Mouse (Mus musculus): ENCODE data around the gene Afap1. TPM values are rescaled to one million over a fixed set of nuclear protein-coding genes. Genes with fewer than 3 reads are reported as not detected.
A peak's percentile ranks its signal among the peaks of the same experiment; 100 is the strongest.

The Afap1 gene
- 20.8 and 24.9 TPM in 2 replicates for total RNA-seq (2021)
- long read RNA-seq, experiment 1, partial matches to known transcripts, result 0 of 2 reads
- long read RNA-seq, experiment 1, other reads (novel, unspliced or antisense), result 2 of 2 reads
- long read RNA-seq, experiment 2, full-length matches to known transcripts, result 1 of 4 reads
- long read RNA-seq, experiment 2, partial matches to known transcripts, result 0 of 4 reads
- long read RNA-seq, experiment 2, other reads (novel, unspliced or antisense), result 3 of 4 reads

- DNase-seq, result peak; percentile 100
Measured at GRCm38 (mm10) chr5:35893093-35893804, at the start of gene Afap1. TSS of gene Afap1 (plus strand) at chr5:35893319.

DNA sequence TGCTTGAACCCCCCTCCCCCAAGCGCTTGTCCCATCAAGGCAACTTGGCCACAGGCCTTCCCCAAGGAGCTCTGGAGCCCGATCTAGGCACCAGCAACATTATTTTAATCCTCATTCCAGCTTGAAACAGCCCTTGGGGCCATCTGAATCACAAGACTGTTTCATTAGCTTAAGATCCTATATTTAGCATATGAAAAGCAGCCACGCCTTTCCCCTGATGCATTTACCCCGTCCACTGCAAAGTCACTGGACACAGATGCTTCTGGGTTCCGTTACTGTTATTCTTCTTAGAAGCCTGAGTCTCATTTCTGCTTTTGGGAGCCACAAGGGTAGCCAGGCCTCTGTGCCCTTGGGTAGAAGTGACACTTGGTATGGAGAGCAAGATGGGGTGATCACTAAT is 41.6 kb upstream of the Afap1 start:
- no peak for DNase-seq

DNA sequence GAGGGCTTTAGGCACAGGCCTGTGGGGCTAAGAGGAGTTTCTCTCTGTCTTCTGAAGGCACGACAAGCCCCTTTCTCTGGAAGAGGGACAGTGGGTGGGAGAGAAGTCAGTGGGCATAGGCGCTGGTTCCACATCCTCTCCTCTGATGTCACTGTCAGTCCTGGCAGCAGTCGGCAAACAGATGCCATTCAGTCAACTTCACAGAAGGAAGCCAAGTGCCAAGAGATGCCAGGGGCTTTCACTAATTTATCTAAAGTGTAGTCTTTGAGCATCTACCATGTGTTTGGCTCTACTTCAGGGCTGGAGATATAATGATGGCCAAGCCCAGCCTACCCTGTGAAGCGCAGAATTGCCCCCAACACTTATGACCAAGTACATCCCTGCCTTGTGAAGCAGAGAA is 39.7 kb upstream of the Afap1 start:
- DNase-seq, result no peak

GRCm38 (mm10) chr5:35856245-35856644 is 36.9 kb upstream of the Afap1 start:
- no peak for DNase-seq

DNA sequence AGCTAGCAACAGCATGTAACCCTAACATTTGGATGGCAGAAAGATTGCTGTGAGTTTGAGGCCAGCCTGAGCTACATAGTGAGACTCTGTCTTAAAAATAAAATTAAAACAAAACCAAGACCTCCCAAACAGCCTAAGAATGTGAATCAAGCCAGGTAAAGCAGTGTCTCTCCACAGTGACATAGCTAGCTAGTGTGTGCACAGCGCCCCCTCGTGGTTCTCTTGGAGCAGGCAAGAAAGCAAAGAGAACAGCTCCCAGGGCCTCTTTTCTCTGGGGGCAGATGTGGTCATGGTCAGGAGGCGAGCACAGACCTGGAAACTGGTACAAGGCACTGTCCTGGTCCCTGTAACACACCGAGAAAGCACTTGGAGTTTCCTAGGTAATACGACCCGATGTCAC is 35.0 kb upstream of the Afap1 start:
- DNase-seq, result peak; percentile 84

- no peak for DNase-seq
Measured at GRCm38 (mm10) chr5:35861456-35861855, 31.7 kb upstream of the Afap1 start.

GRCm38 (mm10) chr5:35869973-35870372 is 23.1 kb upstream of the Afap1 start:
- no peak for DNase-seq

GRCm38 (mm10) chr5:35870408-35871012 is 22.6 kb upstream of the Afap1 start:
- peak; percentile 79 for DNase-seq

DNA sequence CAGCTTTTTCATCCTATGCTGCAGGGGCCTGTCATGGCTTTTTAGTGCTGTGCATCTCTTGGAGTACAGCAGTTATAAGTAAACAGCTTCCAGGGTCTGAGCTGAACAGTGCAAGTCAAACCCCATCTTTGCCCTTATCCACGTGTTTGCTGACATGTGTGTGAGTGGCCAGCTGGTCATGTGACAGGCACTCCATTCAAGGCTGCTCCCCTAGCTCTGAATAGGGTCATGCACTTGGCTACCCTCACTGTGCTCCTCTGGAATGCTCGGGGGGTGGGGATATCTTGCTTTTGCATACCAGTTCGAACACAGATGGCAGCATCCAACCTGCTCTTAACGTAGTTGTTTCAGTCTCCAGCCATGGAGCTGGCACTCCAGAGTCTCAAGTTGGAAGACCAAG is 19.7 kb upstream of the Afap1 start:
- DNase-seq, result no peak

DNA sequence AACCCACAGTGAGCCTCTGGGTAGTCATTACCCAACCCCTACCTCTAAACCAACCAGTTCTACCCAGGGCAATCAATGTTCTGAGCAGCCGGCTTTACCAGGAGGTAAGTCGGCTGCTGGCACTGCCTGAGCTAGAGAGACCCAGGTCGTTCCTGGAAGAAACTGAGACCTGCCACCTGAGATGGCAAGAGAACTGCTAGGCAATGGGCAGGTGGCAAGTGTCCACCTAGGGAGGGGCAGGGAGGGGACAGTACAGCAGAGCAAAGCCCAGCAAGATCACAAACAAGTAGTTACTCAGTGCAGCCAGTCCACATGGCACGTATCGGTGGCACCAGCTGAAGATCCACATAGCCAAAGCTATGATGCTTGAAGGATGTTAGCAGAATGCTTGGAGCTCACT is 16.9 kb upstream of the Afap1 start:
- DNase-seq, result no peak

GRCm38 (mm10) chr5:35879199-35879598 is 13.9 kb upstream of the Afap1 start:
- DNase-seq, result no peak

DNA sequence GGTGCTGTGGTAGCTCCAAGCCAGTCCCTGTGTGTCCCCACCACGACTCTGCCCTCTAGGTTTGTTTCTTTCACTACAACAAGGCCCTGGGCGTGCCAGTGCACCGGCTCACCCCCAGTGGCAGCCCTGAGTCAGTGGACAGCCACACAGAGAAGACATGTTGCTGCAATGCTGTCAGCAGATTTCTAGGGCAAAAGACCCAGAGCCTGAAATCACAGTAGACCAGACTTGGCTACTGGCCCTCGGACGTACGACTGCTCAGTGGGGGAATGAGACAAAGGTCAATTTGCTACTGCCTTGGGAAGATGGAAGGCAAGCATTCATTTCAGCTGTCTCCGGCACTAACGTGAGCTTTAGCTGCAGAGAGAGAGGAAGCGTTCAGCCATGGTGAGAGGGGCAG is 10.7 kb upstream of the Afap1 start:
- DNase-seq, result peak; percentile 63

- DNase-seq, result peak; percentile 77
Measured at GRCm38 (mm10) chr5:35884262-35884661, 8.9 kb upstream of the Afap1 start.

GRCm38 (mm10) chr5:35884689-35885088 is 8.4 kb upstream of the Afap1 start:
- no peak for DNase-seq

DNA sequence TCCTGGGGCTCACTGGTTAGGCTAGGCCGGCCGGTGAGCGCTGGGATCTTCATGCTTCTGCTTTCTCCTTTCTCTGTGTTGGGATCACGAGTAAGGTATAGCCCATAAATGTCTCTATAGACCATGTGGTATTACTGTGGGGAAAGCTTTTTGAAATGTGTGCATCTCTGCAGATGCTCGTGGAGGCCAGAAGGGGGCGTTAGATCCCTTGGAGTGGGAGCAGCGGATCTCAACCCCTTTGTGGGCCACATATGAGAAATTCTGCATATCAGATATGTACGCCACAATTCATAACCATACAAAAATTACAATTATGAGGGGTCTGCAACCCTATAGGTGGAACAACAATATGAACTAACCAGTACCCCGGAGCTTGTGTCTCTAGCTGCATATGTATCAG is 4.2 kb upstream of the Afap1 start:
- peak; percentile 52 for DNase-seq

GRCm38 (mm10) chr5:35889641-35890040 is 3.5 kb upstream of the Afap1 start:
- no peak for DNase-seq

DNA sequence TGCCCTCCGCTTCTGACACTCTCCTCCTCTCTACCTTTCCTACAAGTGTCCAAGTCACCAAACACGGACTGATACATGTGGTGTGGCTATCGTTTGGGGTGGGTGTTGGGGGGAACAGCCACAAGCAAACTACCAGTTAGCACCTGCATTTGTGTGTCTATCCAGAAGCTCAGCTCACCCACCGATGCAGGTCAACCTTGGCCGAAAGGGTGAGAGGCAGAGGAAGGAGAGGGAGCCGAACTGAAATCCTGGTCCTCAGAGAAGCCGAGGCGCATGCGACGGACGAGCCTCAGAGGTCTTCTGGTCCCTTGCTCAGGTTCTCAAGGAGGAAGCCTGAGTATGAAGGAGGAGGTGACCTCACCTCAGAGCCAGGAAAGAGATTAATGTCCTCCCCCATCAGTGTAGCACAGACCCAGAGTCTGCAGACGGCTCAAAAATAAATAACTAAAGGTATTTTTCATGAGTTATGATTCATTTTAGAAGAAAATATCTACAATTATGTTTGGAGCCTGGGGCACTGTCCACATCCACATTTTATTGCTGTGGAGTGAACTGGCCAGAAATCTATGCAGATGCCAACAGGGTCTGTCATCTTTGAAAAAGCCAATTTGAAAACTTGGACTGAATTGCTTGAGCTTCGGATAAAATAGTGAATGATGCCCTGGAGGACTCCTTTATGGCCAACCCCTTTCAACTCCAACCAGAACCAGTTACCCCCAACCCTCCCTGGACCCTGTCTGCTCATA is 2.0 kb upstream of the Afap1 start:
- DNase-seq, result no peak

- no peak for DNase-seq
Measured at GRCm38 (mm10) chr5:35892363-35892762, 756 bp upstream of the Afap1 start.

DNA sequence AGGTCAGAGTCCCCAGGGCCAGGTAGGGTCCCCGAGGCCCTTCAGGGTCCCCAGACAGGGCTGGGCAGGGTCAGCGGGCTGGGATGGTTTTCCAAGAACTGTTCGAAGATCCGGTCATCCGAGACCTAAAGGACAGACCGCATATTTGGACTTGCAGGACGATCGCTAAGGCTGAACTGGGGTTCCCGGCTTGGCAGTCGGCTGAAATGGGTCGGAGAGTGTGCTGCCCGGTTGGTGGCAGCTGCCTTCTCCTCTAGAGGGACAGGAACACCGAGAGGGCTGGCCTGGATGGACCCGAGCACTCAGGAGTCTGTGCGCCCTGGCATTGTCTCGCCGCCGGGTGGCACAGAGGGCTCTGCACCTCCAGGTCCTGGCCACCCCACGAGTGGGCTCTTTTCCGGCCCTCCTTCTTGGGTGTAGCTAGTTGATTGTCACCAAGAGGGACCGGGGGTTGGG is 714 bp downstream of the Afap1 start:
- peak; percentile 87 for DNase-seq

DNA sequence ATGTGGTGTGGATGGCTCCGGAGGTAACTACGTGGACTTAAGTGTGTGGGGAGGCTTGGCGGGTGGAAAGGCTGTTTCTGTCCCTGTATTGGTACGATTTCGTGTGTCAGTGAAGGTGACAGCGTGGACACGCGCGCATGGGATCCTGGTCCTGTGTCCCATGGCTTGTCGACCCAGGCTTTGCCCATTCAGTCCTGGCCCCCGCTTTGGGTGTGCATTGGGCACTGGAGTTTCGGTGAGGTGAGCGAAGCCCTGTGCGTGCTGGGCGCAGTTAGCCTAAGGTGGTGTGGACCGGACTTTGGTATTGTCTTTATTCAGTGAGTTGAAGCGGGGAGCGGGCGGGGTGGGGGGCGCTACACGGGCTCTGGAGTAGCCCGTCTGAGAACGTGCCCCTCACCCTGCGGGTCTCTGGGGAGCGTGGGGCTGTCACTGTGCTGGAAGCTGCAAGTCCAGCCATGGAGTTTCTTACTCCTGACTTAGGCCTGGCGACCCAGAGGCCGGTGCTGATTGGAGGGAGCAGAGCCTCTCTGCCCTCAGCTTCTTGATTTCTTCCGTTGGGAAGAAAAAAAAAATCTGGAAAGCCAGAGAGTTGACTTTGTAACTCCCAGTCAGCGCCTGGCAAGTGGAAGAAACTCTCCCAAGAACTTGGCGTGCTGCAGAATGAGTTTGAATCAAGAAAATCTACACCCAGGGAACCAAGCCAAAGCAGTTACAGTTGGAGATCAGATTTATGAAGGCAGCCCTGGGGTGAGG is 1.4 kb downstream of the Afap1 start:
- peak; percentile 56 for DNase-seq

DNA sequence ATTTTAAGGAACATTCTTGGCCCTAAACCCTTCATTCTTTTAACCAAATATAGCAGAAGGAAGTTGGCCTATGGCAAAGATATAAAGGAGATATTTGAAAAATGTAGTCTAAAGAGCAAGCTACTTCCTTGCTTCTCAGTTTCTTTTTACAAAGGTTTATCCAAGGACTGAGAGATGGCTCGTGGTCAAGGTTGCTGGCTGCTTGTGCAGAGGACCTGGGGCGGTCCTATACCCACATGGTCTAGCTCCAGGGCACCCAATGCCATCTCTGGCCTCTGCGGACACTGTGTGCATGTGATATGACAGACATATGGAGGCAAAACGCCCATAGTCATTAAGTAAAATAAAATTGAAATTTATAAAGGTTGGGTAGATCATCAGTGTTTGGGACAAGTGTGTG is 2.8 kb downstream of the Afap1 start:
- no peak for DNase-seq

GRCm38 (mm10) chr5:35896556-35896955 is 3.4 kb downstream of the Afap1 start:
- DNase-seq, result no peak

All from adrenal gland, postnatal 14 days (tissue).